Mouse (Mus musculus) bone marrow macrophage, adult 2 months (primary cell): Measurements from ENCODE around the gene P4hb.

Experiments used
- CTCF ChIP-seq: IDR thresholded peaks from 2 replicates; pipeline ENCODE4 v1.5.1; 2012; ENCODE audit warnings: low read depth, mild to moderate bottlenecking, low read length, moderate library complexity
- POLR2A ChIP-seq: IDR thresholded peaks from 2 replicates; pipeline ENCODE4 v1.6.1; 2012; ENCODE audit warnings: mild to moderate bottlenecking, low read depth, low read length, borderline replicate concordance

GRCm38 (mm10) chr11:120578024-120578693 lies 5.1 kb upstream of the P4hb start:
- TF ChIP-seq CTCF (no peak), POLR2A (no peak)
